Mouse (Mus musculus) megakaryocyte, adult 5-6 weeks (primary cell): ENCODE results near the gene Tmem39b. TPM values are rescaled to one million over a fixed set of nuclear protein-coding genes. Genes with fewer than 3 reads are reported as not detected.

Experiments used
- total RNA-seq, 2 experiments: library from RNA; stranded (forward) in 1 of 2; stranded (reverse) in 1 of 2; fragments of 153-499, 151-499 nt in 1 of 2; fragments of 221-1000, 200-1000 nt in 1 of 2; gene quantifications; 2 replicates each; pipeline versions ENCODE4 v1.2.3 to v1.2.4; 2015 to 2017

Gene Tmem39b
- total RNA-seq, 2 experiments from 2014 or later, result 2.6 to 11.3 TPM

Other genes starting within 250 kb of the Tmem39b start
- gene Bsdc1, start 235.3 kb downstream of the Tmem39b start, total RNA-seq (2015), result 24.3 and 24.9 TPM in 2 replicates
- gene Bsdc1, start 235.3 kb downstream of the Tmem39b start, total RNA-seq (2017), result 28.5 and 35.8 TPM in 2 replicates
- not detected in 2 replicates for gene Tssk3, start 205.8 kb downstream of the Tmem39b start, total RNA-seq (2015)
- gene Tssk3, start 205.8 kb downstream of the Tmem39b start, total RNA-seq (2017), result not detected in 2 replicates
- gene Fam229a, start 205.6 kb downstream of the Tmem39b start, total RNA-seq (2015), result not detected in 2 replicates
- gene Fam229a, start 205.6 kb downstream of the Tmem39b start, total RNA-seq (2017), result not detected in 2 replicates
- 28.5 and 32.6 TPM in 2 replicates for gene Marcksl1, start 183.3 kb downstream of the Tmem39b start, total RNA-seq (2015)
- 25.4 and 29.3 TPM in 2 replicates for gene Marcksl1, start 183.3 kb downstream of the Tmem39b start, total RNA-seq (2017)
- gene Hdac1, start 154.1 kb downstream of the Tmem39b start, total RNA-seq (2015), result 94.1 and 98.6 TPM in 2 replicates
- 68.6 and 75.0 TPM in 2 replicates for gene Hdac1, start 154.1 kb downstream of the Tmem39b start, total RNA-seq (2017)
- gene Lck, start 123.2 kb downstream of the Tmem39b start, total RNA-seq (2015), result 5.6 and 8.2 TPM in 2 replicates
- gene Lck, start 123.2 kb downstream of the Tmem39b start, total RNA-seq (2017), result 6.0 and 6.9 TPM in 2 replicates
- gene Fam167b, start 118.3 kb downstream of the Tmem39b start, total RNA-seq (2015), result not detected in 2 replicates
- gene Fam167b, start 118.3 kb downstream of the Tmem39b start, total RNA-seq (2017), result not detected in 2 replicates
- gene Eif3i, start 96.2 kb downstream of the Tmem39b start, total RNA-seq (2015), result 186 and 204 TPM in 2 replicates
- 140 and 156 TPM in 2 replicates for gene Eif3i, start 96.2 kb downstream of the Tmem39b start, total RNA-seq (2017)
- gene Tmem234, start 96.2 kb downstream of the Tmem39b start, total RNA-seq (2015), result 104 and 120 TPM in 2 replicates
- gene Tmem234, start 96.2 kb downstream of the Tmem39b start, total RNA-seq (2017), result 126 and 128 TPM in 2 replicates
- 1.0 and 3.5 TPM in 2 replicates for gene Dcdc2b, start 82.6 kb downstream of the Tmem39b start, total RNA-seq (2015)
- not detected in 2 replicates for gene Dcdc2b, start 82.6 kb downstream of the Tmem39b start, total RNA-seq (2017)
- gene Iqcc, start 77.7 kb downstream of the Tmem39b start, total RNA-seq (2015), result 14.3 and 16.6 TPM in 2 replicates
- gene Iqcc, start 77.7 kb downstream of the Tmem39b start, total RNA-seq (2017), result 6.4 and 7.4 TPM in 2 replicates
- 49.7 and 68.6 TPM in 2 replicates for gene Ccdc28b, start 72.9 kb downstream of the Tmem39b start, total RNA-seq (2015)
- 77.2 and 89.0 TPM in 2 replicates for gene Ccdc28b, start 72.9 kb downstream of the Tmem39b start, total RNA-seq (2017)
- 14.6 and 16.3 TPM in 2 replicates for gene Txlna, start 55.8 kb downstream of the Tmem39b start, total RNA-seq (2015)
- gene Txlna, start 55.8 kb downstream of the Tmem39b start, total RNA-seq (2017), result 55.8 and 68.1 TPM in 2 replicates
- 17.4 and 25.4 TPM in 2 replicates for gene Kpna6, start 24.1 kb downstream of the Tmem39b start, total RNA-seq (2015)
- 20.7 and 21.6 TPM in 2 replicates for gene Kpna6, start 24.1 kb downstream of the Tmem39b start, total RNA-seq (2017)
- gene Khdrbs1, start 45.5 kb upstream of the Tmem39b start, total RNA-seq (2015), result 83.6 and 94.7 TPM in 2 replicates
- 69.9 and 89.8 TPM in 2 replicates for gene Khdrbs1, start 45.5 kb upstream of the Tmem39b start, total RNA-seq (2017)
- gene Ptp4a2, start 114.4 kb upstream of the Tmem39b start, total RNA-seq (2015), result 363 and 365 TPM in 2 replicates
- gene Ptp4a2, start 114.4 kb upstream of the Tmem39b start, total RNA-seq (2017), result 430 and 463 TPM in 2 replicates
- 0.18 and 0.36 TPM in 2 replicates for gene Spocd1, start 232.4 kb upstream of the Tmem39b start, total RNA-seq (2015)
- gene Spocd1, start 232.4 kb upstream of the Tmem39b start, total RNA-seq (2017), result 0.08 and 0.44 TPM in 2 replicates